Mouse (Mus musculus) embryo, embryonic 10 days (tissue): Measurements from ENCODE around the gene Stk16.
"Not testable (repeated sequence)": the region's sequence is repeated elsewhere in the genome, so short reads cannot be mapped to it uniquely, and the experiment has no call there.

Experiments used
- DNase-seq: peaks from one replicate; pipeline ENCODE4 v3.0.0-alpha.2; 2015; ENCODE audit warnings: low spot score

Gene Stk16

GRCm38 (mm10) chr1:75213096-75213495, 2.5 kb downstream of the Stk16 start:
- DNase-seq, result no peak

GRCm38 (mm10) chr1:75214442-75214841, 3.8 kb downstream of the Stk16 start:
- no peak for DNase-seq

DNA sequence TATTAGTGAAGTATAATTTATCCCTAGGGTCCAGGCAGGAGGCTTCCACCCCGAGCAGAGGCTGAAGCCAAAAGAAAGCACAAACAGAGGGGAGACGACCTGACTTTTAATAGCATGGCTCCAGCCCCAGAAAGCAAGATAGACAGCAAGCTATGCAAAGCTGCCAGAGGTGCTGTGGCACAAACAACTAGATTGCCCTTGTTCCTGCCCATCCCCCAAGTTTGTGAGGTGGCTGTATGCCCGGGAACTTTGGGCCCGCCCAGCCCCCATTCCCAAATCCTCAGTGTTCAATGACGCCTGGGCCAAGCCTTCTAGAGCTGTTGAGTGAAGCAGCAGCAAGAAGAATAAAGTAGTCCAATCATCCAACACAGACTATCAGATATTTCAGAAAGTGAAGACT, 4.2 kb downstream of the Stk16 start:
- DNase-seq, result no peak

DNA sequence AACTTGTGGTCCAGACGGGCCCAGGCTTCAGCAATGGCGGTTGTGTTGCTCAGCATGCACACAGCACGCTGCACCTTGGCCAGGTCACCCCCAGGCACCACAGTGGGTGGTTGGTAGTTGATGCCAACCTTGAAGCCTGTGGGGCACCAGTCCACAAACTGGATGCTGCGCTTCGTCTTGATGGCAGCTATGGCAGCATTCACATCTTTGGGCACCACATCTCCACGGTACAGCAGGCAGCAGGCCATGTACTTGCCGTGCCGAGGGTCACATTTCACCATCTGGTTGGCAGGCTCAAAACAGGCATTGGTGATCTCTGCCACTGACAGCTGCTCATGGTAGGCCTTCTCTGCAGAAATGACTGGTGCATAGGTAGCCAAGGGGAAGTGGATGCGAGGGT, 5.1 kb downstream of the Stk16 start:
- no peak for DNase-seq

- DNase-seq, result no peak
Measured at GRCm38 (mm10) chr1:75216797-75217585, 6.4 kb downstream of the Stk16 start.

DNA sequence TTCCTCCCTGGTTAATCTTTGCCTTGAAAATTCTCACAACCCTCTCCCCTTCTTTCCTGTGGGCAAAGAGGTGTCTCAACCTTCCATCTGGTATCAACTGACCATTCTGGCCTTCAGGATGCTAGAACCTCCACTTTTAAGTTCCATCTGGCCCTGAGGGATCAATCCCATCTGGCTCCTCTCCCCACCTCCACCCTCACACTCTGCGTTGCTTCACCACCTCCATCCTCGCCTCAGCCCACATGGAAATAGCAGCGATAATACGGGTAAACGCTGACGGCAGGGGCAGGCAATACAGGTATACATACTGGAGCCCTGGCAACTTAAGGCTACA, 7.2 kb downstream of the Stk16 start:
- DNase-seq, result no peak

- DNase-seq, result no peak
Measured at GRCm38 (mm10) chr1:75218227-75219001, 7.8 kb downstream of the Stk16 start.

GRCm38 (mm10) chr1:75219078-75219477, 8.4 kb downstream of the Stk16 start:
- peak; percentile 81 for DNase-seq

DNA sequence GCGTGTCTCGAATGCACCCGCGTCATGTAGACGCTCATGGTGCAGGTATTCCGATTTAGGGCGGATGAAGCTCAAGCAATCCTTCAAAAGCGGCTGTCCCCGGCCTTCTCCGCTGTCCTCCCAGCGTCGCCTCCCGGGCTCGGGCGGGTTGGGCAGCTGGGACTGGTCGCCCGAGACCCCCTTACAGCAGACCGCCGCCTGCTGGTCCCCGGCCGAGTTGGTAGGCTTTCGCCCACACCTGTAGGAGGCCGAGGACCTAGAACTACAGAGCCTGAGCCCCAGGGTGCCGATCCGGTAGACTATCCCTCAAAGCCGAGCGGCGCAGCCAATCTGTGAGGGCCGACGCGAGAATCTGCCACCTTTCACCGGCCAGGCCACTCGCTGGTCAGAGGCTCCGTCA, 8.9 kb downstream of the Stk16 start, which contains the start of gene Tuba4a:
TSS of gene Tuba4a (minus strand) at position 335 of the 400 bp plus-strand sequence.
- DNase-seq, result peak; percentile 47

GRCm38 (mm10) chr1:75221538-75221937, 10.9 kb downstream of the Stk16 start:
- no peak for DNase-seq

DNA sequence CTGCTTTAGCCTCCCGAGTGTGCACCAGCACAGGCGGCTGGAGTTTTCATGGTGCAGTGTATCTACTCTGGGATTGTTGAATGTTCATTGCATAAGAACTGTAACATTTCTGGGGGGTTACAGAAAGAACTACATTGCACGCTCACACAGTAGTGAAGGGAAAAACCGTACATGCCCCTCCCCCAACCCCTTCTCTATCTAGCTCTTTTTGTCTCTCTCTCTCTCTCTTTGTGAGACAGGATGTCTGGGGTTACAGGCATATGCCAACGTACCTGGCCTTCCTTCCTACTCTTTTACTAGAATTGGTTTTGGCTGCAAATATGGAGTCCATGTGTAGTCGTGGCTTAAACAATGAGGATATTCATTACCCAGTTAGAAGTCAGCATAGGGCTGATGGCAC, 12.3 kb downstream of the Stk16 start:
- DNase-seq, result no peak

GRCm38 (mm10) chr1:75223532-75223931, 12.9 kb downstream of the Stk16 start:
- no peak for DNase-seq

DNA sequence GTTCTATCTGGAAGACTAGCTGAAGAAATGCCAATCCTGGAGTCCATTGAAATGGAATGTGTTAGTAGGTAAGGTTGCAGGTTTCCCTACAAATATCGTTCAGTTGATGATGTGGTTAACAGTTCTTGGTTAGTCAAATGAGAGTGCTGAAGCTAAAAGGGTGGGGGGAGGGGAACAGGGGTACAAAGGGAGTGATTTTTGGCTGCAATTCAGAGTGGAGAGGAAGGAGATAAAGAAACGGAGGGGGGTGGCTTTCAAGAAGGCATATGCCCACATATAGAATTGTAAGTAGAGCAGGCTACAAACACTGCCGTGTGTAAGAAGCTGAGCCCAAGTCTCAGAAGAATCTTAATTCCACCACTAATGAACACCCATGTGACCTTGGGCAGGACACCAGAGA, 14.8 kb downstream of the Stk16 start:
- no peak for DNase-seq

DNA sequence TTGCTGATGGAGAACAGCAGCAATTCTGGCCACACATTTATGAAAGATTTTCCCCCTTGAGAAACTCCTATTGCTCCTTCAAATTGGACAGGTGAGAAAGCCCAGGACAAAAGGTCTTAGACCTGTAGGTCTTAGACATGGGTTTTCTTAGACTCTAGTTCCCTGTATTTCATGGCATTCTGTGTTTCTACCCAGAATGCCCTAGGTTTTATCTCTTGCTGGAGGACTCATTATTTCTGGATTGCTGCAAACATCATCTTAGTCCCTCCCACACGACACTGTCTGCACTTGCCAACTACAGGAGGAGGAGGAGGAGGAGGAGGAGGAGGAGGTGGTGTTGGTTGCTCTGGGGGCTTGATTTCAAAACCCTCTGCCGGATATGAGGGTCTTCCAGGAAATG, 15.5 kb downstream of the Stk16 start:
- DNase-seq, result no peak

DNA sequence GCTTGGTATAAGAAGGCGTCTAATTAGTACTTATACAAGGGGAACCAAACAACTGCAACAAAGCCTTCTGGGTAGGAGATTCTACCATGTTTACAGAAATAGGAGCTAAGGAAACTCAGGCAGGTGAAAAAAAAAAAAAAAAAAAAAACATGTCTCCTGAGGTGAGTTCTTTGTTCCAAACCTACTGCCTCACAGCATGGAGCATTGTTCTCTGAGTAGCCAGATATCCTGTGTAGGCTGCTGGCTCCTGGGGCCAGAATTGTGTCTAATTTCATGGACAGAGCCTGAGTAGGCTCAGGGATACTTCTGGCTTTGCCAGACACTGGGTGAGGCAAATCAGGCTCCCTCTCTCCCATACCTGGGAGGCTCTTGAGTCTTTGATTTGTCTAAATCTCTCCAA, 17.0 kb downstream of the Stk16 start:
- no peak for DNase-seq

DNA sequence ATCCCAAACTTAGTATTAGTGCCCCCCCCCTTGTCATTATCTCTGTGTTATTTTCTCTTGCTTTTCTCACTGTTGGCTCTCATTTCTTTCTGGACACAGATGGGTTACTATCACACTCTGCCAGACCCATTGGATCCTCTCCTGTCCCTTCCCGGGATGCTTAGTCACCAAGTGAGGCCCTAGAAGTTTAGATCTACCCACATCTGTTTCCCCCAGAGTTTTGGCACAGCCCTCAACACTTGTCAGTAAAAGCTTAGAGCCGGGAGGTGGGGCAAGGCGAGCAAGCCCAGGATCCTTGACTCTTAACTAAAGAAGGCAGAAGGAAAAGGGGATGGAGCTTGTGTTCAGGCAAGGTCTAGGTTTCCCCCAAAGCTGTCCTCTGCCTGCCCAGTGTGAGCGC, 18.5 kb downstream of the Stk16 start:
- DNase-seq, result no peak

GRCm38 (mm10) chr1:75230335-75230994, 19.8 kb downstream of the Stk16 start:
- DNase-seq, result no peak

DNA sequence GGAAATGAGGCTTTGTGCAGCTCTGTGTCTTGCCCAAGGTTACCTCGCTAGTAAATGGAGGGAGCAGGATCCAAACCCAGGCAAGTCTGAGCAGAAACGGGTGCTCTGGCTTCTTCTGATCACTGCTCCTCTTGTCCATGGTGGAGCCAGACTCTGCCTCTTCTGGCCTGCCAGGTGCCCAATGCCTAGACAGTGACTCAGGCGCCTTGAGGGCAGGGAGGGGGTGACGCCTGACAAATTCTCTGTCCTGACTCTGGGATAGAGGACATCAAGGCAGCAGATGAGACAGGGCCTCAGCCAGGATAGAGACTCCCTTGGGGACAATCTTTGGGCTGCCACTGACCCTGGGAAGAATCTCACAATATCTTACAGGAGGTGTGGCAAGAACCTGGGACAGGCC, 20.6 kb downstream of the Stk16 start:
- DNase-seq, result no peak

DNA sequence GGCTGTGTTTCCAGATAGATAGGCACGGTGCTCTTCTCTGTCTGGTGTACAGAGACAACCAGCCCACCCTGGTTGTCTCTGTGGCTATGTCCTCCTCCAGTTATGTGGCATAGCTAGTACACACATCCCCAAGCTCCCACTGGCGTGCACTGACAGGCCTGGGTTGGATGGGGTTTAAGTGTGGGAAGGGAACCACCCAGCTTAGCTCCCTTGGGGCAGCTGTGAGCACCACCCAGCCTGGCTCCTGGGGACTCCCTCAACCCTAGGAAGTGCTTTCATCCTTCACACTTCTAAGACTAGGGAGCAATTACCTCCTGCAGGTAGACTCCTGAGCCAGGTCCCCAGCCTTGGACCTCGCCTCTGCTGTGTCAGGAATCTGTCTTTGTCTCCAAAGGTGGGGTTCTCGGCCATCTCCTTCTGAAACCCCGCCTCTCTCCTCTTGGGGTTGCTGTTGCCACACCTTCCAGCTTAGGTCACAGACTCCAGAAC, 21.1 kb downstream of the Stk16 start, which contains the start of gene A630095N17Rik:
TSS of gene A630095N17Rik (minus strand) at position 439 of the 489 bp plus-strand sequence.
- DNase-seq, result no peak

DNA sequence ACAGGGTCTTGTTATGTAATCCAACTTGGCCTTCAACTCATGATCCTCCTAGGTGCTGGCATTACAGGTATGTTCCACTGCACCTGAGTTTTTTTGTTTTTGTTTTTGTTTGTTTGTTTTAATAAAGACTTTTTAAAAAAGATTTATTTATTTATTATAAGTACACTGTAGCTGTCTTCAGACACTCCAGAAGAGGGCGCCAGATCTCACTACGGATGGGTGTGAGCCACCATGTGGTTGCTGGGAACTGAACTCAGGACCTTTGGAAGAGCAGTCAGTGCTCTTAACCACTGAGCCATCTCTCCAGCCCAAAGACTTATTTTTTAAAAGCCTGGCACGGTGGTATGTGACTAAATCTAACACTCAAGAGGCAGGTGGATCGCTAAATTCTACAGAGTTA, 21.9 kb downstream of the Stk16 start:
- DNase-seq, result not testable (repeated sequence)

GRCm38 (mm10) chr1:75234606-75235005, 24.0 kb downstream of the Stk16 start:
- peak; percentile 77 for DNase-seq
